Mouse (Mus musculus) heart, embryonic 13.5 days (tissue): ENCODE measurements around the gene Pik3r5. TPM values are rescaled to one million over a fixed set of nuclear protein-coding genes. Genes with fewer than 3 reads are reported as not detected.

Experiments
- ATAC-seq: fragments of 200-750 bp; cut with Nextera tagmentation; 2 replicates; pipeline ENCODE4 v1.8.0; 2017; ENCODE audit warnings: moderate TSS enrichment; ENCODE audit not compliant: insufficient number of reproducible peaks, low FRiP score, low TSS enrichment; ENCODE audit errors: extremely low read depth
- H3K27ac ChIP-seq: fragments of 300-500 bp; sonication (generic); replicated peaks from 2 replicates; pipeline ENCODE4 v1.5.1; 2015; ENCODE audit warnings: moderate library complexity, mild to moderate bottlenecking, inconsistent platforms
- H3K27me3 ChIP-seq: fragments of 300-500 bp; sonication (generic); replicated peaks from 2 replicates; pipeline ENCODE4 v1.6.1; 2015; ENCODE audit warnings: mild to moderate bottlenecking, inconsistent platforms
- H3K36me3 ChIP-seq: fragments of 300-500 bp; sonication (generic); 2 replicates; pipeline ENCODE4 v1.6.1; 2015; ENCODE audit warnings: mild to moderate bottlenecking, inconsistent platforms
- H3K4me1 ChIP-seq: fragments of 300-500 bp; sonication (generic); 2 replicates; pipeline ENCODE4 v1.6.1; 2015; ENCODE audit warnings: inconsistent platforms
- H3K4me2 ChIP-seq: fragments of 300-500 bp; sonication (generic); 2 replicates; pipeline ENCODE4 v1.6.1; 2015; ENCODE audit warnings: inconsistent platforms, mild to moderate bottlenecking, moderate library complexity
- H3K4me3 ChIP-seq: fragments of 300-500 bp; sonication (generic); 2 replicates; pipeline ENCODE4 v1.5.1; 2015; ENCODE audit warnings: moderate library complexity, mild to moderate bottlenecking, inconsistent platforms
- H3K9ac ChIP-seq: fragments of 300-500 bp; sonication (generic); 2 replicates; pipeline ENCODE4 v1.6.1; 2015; ENCODE audit warnings: inconsistent platforms, mild to moderate bottlenecking, moderate library complexity
- H3K9me3 ChIP-seq: fragments of 300-500 bp; sonication (generic); 2 replicates; pipeline ENCODE4 v1.6.1; 2016; ENCODE audit warnings: inconsistent platforms
- WGBS: fragments of 180-500 bp; shearing (Covaris S2); methylation state at CpG from one replicate; pipeline ENCODE4 v1.1.7; 2015; ENCODE audit warnings: mixed read lengths; 5-methylcytosine and 5-hydroxymethylcytosine counted together
- polyA plus RNA-seq: library from polyadenylated mRNA; unstranded; fragments of >200 nt; fragmentation: Nextera tagmentation; extraction: Ambion mirVana; gene quantifications from 2 replicates; pipeline ENCODE4 v1.2.1, GENCODE M21; 2015

Gene Pik3r5
- polyA plus RNA-seq, 1 experiment from 2014 or later, result 0.39 TPM

DNA sequence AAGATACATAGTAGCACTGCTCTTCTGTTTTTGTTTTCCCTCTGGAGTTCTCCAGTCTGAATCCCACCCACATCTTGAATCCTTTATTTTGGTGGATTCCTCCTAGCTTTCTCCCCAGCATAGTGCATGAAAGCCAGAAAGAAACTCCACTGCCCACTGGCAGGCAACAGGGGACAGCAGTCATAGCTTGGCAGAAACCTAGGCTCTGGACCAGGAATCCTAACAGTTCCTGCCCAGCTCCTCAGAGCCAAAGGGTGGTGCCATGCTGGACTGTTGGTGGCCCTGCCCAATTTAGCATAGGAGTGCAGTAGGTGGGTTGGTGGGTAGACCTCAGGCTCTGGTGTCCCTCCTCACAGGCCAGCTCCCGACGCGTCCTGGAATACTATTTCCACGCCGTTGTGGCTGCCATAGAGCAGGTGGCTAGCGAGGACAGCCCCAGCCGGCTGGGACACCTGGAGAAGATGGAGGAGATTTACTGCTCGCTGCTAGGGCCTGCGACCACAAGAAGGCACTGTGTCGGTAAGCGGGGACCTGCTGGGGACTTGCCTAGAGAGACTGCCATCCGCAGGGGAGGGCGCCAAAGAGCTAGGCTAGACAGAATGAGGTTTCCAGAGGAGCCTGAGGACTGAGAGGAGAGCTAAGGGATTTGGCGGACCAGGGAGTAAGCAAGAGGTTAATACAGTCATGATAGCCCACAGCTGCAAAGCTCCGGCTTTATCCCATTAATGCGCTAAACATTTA lies 99.3 kb downstream of the Pik3r5 start:
- peaks cover 29% of the 10 kb centered on the region for H3K27me3 ChIP-seq
- 24% methylated on average over 16 of the region's 16 CpGs for WGBS
- H3K9me3 ChIP-seq, result no peaks in the 10 kb centered on the region
- H3K4me1 ChIP-seq, result peaks cover 8% of the 10 kb centered on the region
- H3K4me3 ChIP-seq, result no peak overlapping the region
- no peak overlapping the region for H3K27ac ChIP-seq
- no peak for ATAC-seq
- no peak overlapping the region for H3K9ac ChIP-seq
- H3K36me3 ChIP-seq, result no peaks in the 10 kb centered on the region
- H3K4me2 ChIP-seq, result no peak overlapping the region

GRCm38 (mm10) chr11:68531941-68532535 lies 100.1 kb downstream of the Pik3r5 start:
- Histone ChIP-seq H3K9ac (no peak overlapping the region), H3K4me1 (peaks cover 8% of the 10 kb centered on the region), H3K4me3 (no peak overlapping the region), H3K27me3 (peaks cover 29% of the 10 kb centered on the region), H3K9me3 (no peaks in the 10 kb centered on the region), H3K27ac (no peak overlapping the region), H3K4me2 (no peak overlapping the region), H3K36me3 (no peaks in the 10 kb centered on the region)
- ATAC-seq, result no peak
- 52% methylated on average over 11 of the region's 11 CpGs for WGBS

DNA sequence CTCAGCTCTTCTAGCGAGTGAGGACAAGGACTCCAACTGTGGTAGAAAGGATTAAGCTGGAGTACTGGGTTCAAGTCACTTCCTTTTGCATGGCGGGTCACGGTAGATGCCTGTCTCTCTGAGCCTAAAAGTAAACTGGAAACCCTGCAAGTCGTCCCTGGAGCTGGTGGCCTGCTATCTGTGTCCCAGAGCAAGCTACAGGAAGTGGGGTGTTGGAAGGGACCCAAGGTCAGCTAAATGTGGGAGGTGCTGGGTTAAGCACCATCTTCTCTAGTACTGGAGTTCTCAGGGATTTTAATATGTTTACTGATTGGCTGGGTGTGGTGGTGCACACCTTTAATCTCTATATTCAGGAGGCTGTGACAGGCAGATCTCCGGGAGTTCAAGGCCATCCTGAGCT lies 100.9 kb downstream of the Pik3r5 start:
- Histone ChIP-seq H3K27me3 (peaks cover 29% of the 10 kb centered on the region), H3K36me3 (no peaks in the 10 kb centered on the region), H3K4me3 (no peak overlapping the region), H3K9ac (no peak overlapping the region), H3K27ac (no peak overlapping the region), H3K4me2 (no peak overlapping the region), H3K4me1 (peaks cover 8% of the 10 kb centered on the region), H3K9me3 (no peaks in the 10 kb centered on the region)
- 58% methylated on average over 5 of the region's 5 CpGs for WGBS
- no peak for ATAC-seq

DNA sequence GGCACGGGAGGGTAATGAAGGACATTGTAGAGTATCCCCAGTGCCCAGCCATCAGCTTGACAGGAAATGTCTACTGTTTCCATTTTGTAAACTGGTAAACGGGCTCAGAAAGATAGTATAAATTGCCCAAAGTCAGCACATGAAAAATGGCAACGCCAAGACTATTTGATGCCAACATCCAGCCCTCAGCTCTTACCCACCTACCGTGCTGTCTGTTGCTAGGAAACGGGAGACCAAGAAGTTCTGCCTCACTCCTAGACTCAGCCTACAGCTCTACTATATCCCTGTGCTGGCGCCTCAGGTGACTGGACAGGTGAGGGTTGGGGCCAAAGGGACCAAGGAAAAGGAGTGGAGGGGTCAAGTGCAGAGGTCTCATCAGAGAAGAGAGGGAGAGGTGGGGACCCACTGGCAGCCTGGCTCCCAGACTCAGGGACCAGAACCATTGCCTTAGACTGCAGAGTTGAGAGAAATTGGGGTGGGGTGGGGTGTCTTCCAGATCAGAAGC lies 102.1 kb downstream of the Pik3r5 start:
- no peak overlapping the region for H3K27ac ChIP-seq
- H3K9me3 ChIP-seq, result no peaks in the 10 kb centered on the region
- no peak overlapping the region for H3K9ac ChIP-seq
- H3K4me1 ChIP-seq, result peaks cover 8% of the 10 kb centered on the region
- ATAC-seq, result no peak
- 75% methylated on average over 6 of the region's 6 CpGs for WGBS
- H3K36me3 ChIP-seq, result no peaks in the 10 kb centered on the region
- no peak overlapping the region for H3K4me2 ChIP-seq
- no peak overlapping the region for H3K4me3 ChIP-seq
- peaks cover 20% of the 10 kb centered on the region for H3K27me3 ChIP-seq

- no peaks in the 10 kb centered on the region for H3K9me3 ChIP-seq
- no peaks in the 10 kb centered on the region for H3K36me3 ChIP-seq
- WGBS, result 36% methylated on average over 4 of the region's 4 CpGs
- no peak overlapping the region for H3K4me3 ChIP-seq
- ATAC-seq, result no peak
- H3K9ac ChIP-seq, result no peak overlapping the region
- H3K27ac ChIP-seq, result no peak overlapping the region
- peaks cover 3% of the 10 kb centered on the region for H3K27me3 ChIP-seq
- H3K4me2 ChIP-seq, result no peak overlapping the region
- H3K4me1 ChIP-seq, result peaks cover 8% of the 10 kb centered on the region
These were observed 104.1 kb downstream of the Pik3r5 start for GRCm38 (mm10) chr11:68536026-68536425.

DNA sequence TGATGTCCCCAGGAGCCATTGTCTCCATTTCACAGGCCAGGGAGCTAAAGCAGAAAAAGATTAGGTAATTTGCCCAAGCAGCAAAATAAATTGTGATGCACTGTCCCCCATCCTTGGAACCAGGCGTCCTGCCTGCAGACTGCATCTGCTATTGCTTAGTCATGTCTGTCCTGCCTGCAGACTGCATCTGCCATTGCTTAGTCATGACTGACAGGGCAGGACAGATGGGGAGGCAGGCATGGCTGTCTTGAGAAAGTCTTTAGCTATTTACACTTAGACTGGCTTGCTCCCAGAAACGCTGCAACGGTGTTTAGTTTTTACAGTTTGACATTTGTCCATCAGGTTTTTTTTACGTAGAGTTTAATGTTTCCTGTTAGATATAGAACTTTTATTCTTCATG lies 104.5 kb downstream of the Pik3r5 start:
- Histone ChIP-seq H3K4me2 (no peak overlapping the region), H3K4me1 (peaks cover 8% of the 10 kb centered on the region), H3K27me3 (no peaks in the 10 kb centered on the region; the same call in 1 of the 2 replicates), H3K27ac (no peak overlapping the region), H3K36me3 (no peaks in the 10 kb centered on the region), H3K9ac (no peak overlapping the region), H3K9me3 (no peaks in the 10 kb centered on the region), H3K4me3 (no peak overlapping the region)
- no peak for ATAC-seq
- 57% methylated on average over 4 of the region's 4 CpGs for WGBS

DNA sequence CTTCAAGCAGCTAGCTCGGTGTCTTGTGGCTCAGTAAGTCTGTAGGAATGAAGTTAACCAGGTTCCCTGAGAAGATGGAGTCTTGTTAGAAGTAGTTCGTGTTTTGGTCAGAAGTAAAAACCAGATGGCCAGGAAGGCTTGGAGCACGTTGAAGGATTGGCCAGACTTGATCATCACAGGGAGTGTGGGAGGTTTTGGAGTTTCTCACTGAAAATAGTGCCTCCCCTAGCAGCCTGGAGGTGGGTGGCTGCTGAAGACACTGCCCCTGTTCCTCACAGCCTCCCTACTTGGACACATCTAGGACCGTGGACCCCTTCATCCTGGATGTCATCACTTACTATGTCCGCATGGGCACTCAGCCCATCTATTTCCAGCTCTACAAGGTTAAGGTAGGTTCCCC lies 107.7 kb downstream of the Pik3r5 start:
- H3K4me2 ChIP-seq, result no peak overlapping the region
- no peak overlapping the region for H3K9ac ChIP-seq
- H3K4me3 ChIP-seq, result no peak overlapping the region
- H3K27me3 ChIP-seq, result peaks cover 6% of the 10 kb centered on the region; the same call in 1 of the 2 replicates
- WGBS, result 52% methylated on average over 5 of the region's 5 CpGs
- peaks cover 3% of the 10 kb centered on the region for H3K4me1 ChIP-seq
- H3K27ac ChIP-seq, result no peak overlapping the region
- ATAC-seq, result no peak
- H3K36me3 ChIP-seq, result no peaks in the 10 kb centered on the region
- no peaks in the 10 kb centered on the region for H3K9me3 ChIP-seq

DNA sequence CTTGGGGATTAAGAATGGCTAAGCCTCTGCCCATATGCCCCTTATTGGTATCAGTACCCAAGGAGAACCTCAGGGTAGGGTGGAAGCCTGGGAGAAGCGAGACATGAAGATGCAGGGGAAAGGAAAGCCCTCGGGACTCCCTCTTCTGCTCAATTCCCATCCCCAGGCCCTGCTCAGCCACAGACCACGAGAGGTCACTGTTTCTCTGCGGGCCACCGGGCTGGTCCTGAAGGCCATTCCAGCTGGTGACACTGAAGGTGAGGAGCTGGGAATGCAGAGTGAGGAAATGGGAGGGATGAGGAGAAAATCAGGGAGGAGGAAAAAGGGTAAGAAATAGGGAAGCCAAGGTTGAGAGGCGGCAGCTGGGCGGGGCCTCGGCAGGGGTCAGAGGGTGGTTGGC lies 112.6 kb downstream of the Pik3r5 start:
- ATAC-seq, result no peak
- Histone ChIP-seq H3K4me3 (no peak overlapping the region), H3K36me3 (no peaks in the 10 kb centered on the region), H3K4me1 (peaks cover 32% of the 10 kb centered on the region), H3K9me3 (no peaks in the 10 kb centered on the region), H3K9ac (no peak overlapping the region), H3K27ac (peak overlapping the region; percentile 57), H3K27me3 (peaks cover 6% of the 10 kb centered on the region; the same call in 1 of the 2 replicates), H3K4me2 (peak overlapping the region; percentile 20)
- 14% methylated on average over 8 of the region's 8 CpGs for WGBS

DNA sequence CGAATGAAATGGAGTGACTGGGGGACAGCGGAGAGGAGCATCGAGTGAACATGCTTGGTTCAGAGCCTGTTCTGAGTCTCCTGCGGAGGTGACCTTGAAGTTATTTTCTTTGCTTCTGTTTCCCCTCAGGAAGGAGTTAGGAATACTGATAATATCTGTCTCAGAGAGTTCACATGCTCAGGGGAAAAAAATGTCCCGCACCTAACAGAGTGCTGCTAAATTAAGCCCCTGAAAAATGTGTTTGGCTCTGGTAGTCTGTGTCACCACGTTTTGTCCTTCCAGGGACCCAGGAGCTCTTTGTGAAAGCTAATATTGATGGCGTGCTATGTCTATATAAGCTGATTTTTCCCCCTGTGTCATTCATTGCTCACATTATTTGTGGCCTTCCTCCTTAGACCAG lies 113.3 kb downstream of the Pik3r5 start:
- Histone ChIP-seq H3K9me3 (no peaks in the 10 kb centered on the region), H3K27ac (peak overlapping the region; percentile 69)
- 30% methylated on average over 7 of the region's 7 CpGs for WGBS

DNA sequence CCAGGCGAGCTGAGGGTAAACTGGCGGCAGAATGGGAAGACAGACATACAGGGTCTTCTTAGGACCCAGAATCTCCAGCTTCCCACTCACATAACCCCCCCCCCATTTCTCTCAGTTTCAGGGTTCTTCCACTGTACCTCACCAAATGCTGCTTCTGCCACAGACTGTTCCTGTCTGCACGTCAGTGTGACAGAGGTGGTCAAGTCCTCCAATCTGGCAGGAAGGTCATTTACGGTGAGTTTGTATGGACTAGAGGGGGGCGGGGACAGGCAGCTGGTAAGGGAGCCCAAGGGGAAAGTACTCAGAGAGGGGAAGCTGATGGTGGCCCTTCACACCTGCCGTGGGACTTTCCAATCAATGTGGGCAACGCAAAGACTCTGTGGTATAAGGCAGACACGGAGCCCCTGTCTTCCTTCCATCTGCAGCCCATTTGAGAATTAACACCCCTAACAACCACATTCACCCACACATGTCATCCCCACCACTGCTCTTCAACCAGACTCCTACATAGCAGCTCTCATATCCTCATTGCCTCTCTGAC lies 113.8 kb downstream of the Pik3r5 start:
- no peak overlapping the region for H3K4me2 ChIP-seq
- peaks cover 6% of the 10 kb centered on the region; the same call in 1 of the 2 replicates for H3K27me3 ChIP-seq
- H3K27ac ChIP-seq, result peak overlapping the region; percentile 69
- no peaks in the 10 kb centered on the region for H3K36me3 ChIP-seq
- H3K4me1 ChIP-seq, result peaks cover 32% of the 10 kb centered on the region
- WGBS, result 64% methylated on average over 8 of the region's 8 CpGs
- H3K4me3 ChIP-seq, result no peak overlapping the region
- H3K9me3 ChIP-seq, result no peaks in the 10 kb centered on the region
- H3K9ac ChIP-seq, result no peak overlapping the region
- ATAC-seq, result no peak

More for the DNA sequence above, 113.3 kb downstream of the Pik3r5 start:
- peaks cover 6% of the 10 kb centered on the region; the same call in 1 of the 2 replicates for H3K27me3 ChIP-seq
- H3K4me2 ChIP-seq, result peak overlapping the region; percentile 20; the same call in 1 of the 2 replicates
- H3K9ac ChIP-seq, result no peak overlapping the region
- H3K36me3 ChIP-seq, result no peaks in the 10 kb centered on the region
- ATAC-seq, result no peak
- no peak overlapping the region for H3K4me3 ChIP-seq
- peaks cover 32% of the 10 kb centered on the region for H3K4me1 ChIP-seq
